In genomic region chrX:13519408-13519783, GRCm38 (mm10) we compare ENCODE assay signal across 14 mouse cellular contexts. TPM values are rescaled to one million over a fixed set of nuclear protein-coding genes. Genes with fewer than 3 reads are reported as not detected.
DNase-seq lines count a peak whose midpoint lies in the region; ATAC-seq and TF ChIP-seq lines count a peak whose summit lies in the region.
"Had no signal": no experiment of that assay in that cellular context is flagged by ENCODE, and none has a peak within 500 bp of the region (broad histone marks: within the 10 kb centered on the region; RNA-seq: fewer than 3 reads in every experiment).

No protein-coding gene starts in this region.

- no peaks in the 10 kb centered on the region for H3K4me1 ChIP-seq in hindbrain, embryonic 15.5 days (replicated peaks)
- no peaks in the 10 kb centered on the region for H3K4me1 ChIP-seq in hindbrain, embryonic 16.5 days (ENCODE audit: control insufficient read depth, insufficient read depth, low read depth, low read length)
- H3K4me1 ChIP-seq in midbrain, postnatal 0 days (ENCODE audit: insufficient read depth, low read length), result no peaks in the 10 kb centered on the region
- H3K4me1 ChIP-seq in midbrain, embryonic 11.5 days (ENCODE audit: control insufficient read depth, insufficient read depth, low read length), result no peaks in the 10 kb centered on the region
- H3K4me1 ChIP-seq: embryonic facial prominence, embryonic 12.5 days; forebrain, embryonic 10.5 days; hindbrain, embryonic 13.5 days; limb, embryonic 13.5 days had no signal

- no peak overlapping the region for H3K4me3 ChIP-seq in hindbrain, embryonic 15.5 days
- no peak overlapping the region for H3K4me3 ChIP-seq in hindbrain, embryonic 16.5 days (ENCODE audit: low read length)
- no peak overlapping the region for H3K4me3 ChIP-seq in midbrain, postnatal 0 days (ENCODE audit: low read depth, low read length)
- H3K4me3 ChIP-seq in midbrain, embryonic 11.5 days (ENCODE audit: low read depth, low read length), result no peak overlapping the region
- H3K4me3 ChIP-seq: embryonic facial prominence, embryonic 12.5 days; forebrain, embryonic 10.5 days; hindbrain, embryonic 13.5 days; limb, embryonic 13.5 days had no signal

- no peaks in the 10 kb centered on the region for H3K36me3 ChIP-seq in hindbrain, embryonic 15.5 days
- no peaks in the 10 kb centered on the region for H3K36me3 ChIP-seq in hindbrain, embryonic 16.5 days (ENCODE audit: control insufficient read depth, insufficient read depth, low read length)
- H3K36me3 ChIP-seq in midbrain, postnatal 0 days (ENCODE audit: insufficient read depth, low read length), result no peaks in the 10 kb centered on the region
- H3K36me3 ChIP-seq in midbrain, embryonic 11.5 days (ENCODE audit: control insufficient read depth, insufficient read depth, low read length), result no peaks in the 10 kb centered on the region; the same call in 1 of the 2 replicates
- H3K36me3 ChIP-seq: embryonic facial prominence, embryonic 12.5 days; hindbrain, embryonic 13.5 days; limb, embryonic 13.5 days had no signal

- no peaks in the 10 kb centered on the region for H3K27me3 ChIP-seq in hindbrain, embryonic 15.5 days
- H3K27me3 ChIP-seq in hindbrain, embryonic 16.5 days (replicated peaks; ENCODE audit: control insufficient read depth, insufficient read depth, low read length), result no peaks in the 10 kb centered on the region
- no peaks in the 10 kb centered on the region; the same call in 1 of the 2 replicates for H3K27me3 ChIP-seq in midbrain, postnatal 0 days (ENCODE audit: insufficient read depth, low read length)
- no peaks in the 10 kb centered on the region; the same call in none of the 2 replicates for H3K27me3 ChIP-seq in midbrain, embryonic 11.5 days (ENCODE audit: control insufficient read depth, insufficient read depth, low read length)

- ATAC-seq in hindbrain, embryonic 15.5 days (ENCODE audit: low FRiP score, low read depth), result no peak
- no peak for ATAC-seq in hindbrain, embryonic 16.5 days
- peak; percentile 12; the same call in 1 of the 2 replicates for ATAC-seq in midbrain, postnatal 0 days (ENCODE audit: low FRiP score)
- no peak for ATAC-seq in midbrain, embryonic 11.5 days (ENCODE audit: low FRiP score)
- no peak for ATAC-seq in monocyte, adult 5-6 weeks (replicated peaks; ENCODE audit: insufficient number of reproducible peaks, low FRiP score, low TSS enrichment, poor library complexity, severe bottlenecking)

- DNase-seq in cerebellum, postnatal 25 days, result peak; percentile 26 to 28
- DNase-seq in cerebellum, adult 11-12 months, result no peak
- DNase-seq in midbrain, postnatal 0 days (ENCODE audit: low spot score), result no peak
- DNase-seq in midbrain, embryonic 11.5 days (ENCODE audit: low spot score, missing footprints), result no peak
- DNase-seq in embryo, embryonic 11 days, result no peak
- DNase-seq: cerebellum, adult 8-10 months; gastrocnemius, postnatal 14 days had no signal

- peak overlapping the region; percentile 53; the same call in 1 of the 2 replicates for H3K27ac ChIP-seq in hindbrain, embryonic 15.5 days (replicated peaks)
- H3K27ac ChIP-seq in hindbrain, embryonic 16.5 days (ENCODE audit: low read depth, low read length), result no peak overlapping the region
- H3K27ac ChIP-seq in midbrain, postnatal 0 days (ENCODE audit: low read depth, low read length), result peak overlapping the region; percentile 57
- H3K27ac ChIP-seq in midbrain, embryonic 11.5 days (ENCODE audit: low read depth, low read length), result no peak overlapping the region
- H3K27ac ChIP-seq: embryonic facial prominence, embryonic 12.5 days; forebrain, embryonic 10.5 days; hindbrain, embryonic 13.5 days; limb, embryonic 13.5 days had no signal

- H3K4me2 ChIP-seq in hindbrain, embryonic 15.5 days, result no peak overlapping the region
- no peak overlapping the region for H3K4me2 ChIP-seq in hindbrain, embryonic 16.5 days (ENCODE audit: low read length)
- no peak overlapping the region for H3K4me2 ChIP-seq in midbrain, postnatal 0 days (ENCODE audit: low read depth, low read length, poor library complexity, severe bottlenecking)
- no peak overlapping the region for H3K4me2 ChIP-seq in midbrain, embryonic 11.5 days
- H3K4me2 ChIP-seq: embryonic facial prominence, embryonic 12.5 days; hindbrain, embryonic 13.5 days; limb, embryonic 13.5 days had no signal

- no peaks in the 10 kb centered on the region for H3K9me3 ChIP-seq in hindbrain, embryonic 15.5 days
- no peaks in the 10 kb centered on the region for H3K9me3 ChIP-seq in hindbrain, embryonic 16.5 days (ENCODE audit: control insufficient read depth, low read length)
- no peaks in the 10 kb centered on the region for H3K9me3 ChIP-seq in midbrain, postnatal 0 days (ENCODE audit: low read length)
- H3K9me3 ChIP-seq in midbrain, embryonic 11.5 days (ENCODE audit: control insufficient read depth, low read length), result no peaks in the 10 kb centered on the region
- H3K9me3 ChIP-seq: embryonic facial prominence, embryonic 12.5 days; forebrain, embryonic 10.5 days; hindbrain, embryonic 13.5 days; limb, embryonic 13.5 days had no signal

- H3K9ac ChIP-seq in hindbrain, embryonic 15.5 days, result no peak overlapping the region
- H3K9ac ChIP-seq in hindbrain, embryonic 16.5 days (ENCODE audit: low read depth, low read length), result no peak overlapping the region
- no peak overlapping the region for H3K9ac ChIP-seq in midbrain, postnatal 0 days (replicated peaks; ENCODE audit: low read length, poor library complexity, severe bottlenecking)
- no peak overlapping the region for H3K9ac ChIP-seq in midbrain, embryonic 11.5 days (ENCODE audit: low read length)
- H3K9ac ChIP-seq: embryonic facial prominence, embryonic 12.5 days; hindbrain, embryonic 13.5 days; limb, embryonic 13.5 days had no signal

- no peak for TF ChIP-seq CTCF in midbrain, postnatal 0 days (IDR thresholded peaks at IDR 0.05)

- WGBS in hindbrain, embryonic 15.5 days, result 77% methylated on average over 5 of the region's 5 CpGs
- 82% methylated on average over 5 of the region's 5 CpGs for WGBS in hindbrain, embryonic 16.5 days
- WGBS in midbrain, postnatal 0 days, result 65% methylated on average over 5 of the region's 5 CpGs
- 93% methylated on average over 5 of the region's 5 CpGs for WGBS in midbrain, embryonic 11.5 days

RNA-seq across cellular contexts. Expression of gene Nyx, which starts 53.5 kb away (rescaled TPM):
- polyA plus RNA-seq in hindbrain, embryonic 15.5 days (2015; fragmentation: Nextera tagmentation; extraction: Ambion mirVana), result 0.31 and 0.35 TPM in 2 replicates
- 0.24 and 0.27 TPM in 2 replicates for polyA plus RNA-seq in hindbrain, embryonic 16.5 days (2015; fragmentation: Nextera tagmentation; extraction: Ambion mirVana)
- 0.33 and 0.71 TPM in 2 replicates for total RNA-seq in midbrain, postnatal 0 days (2014; rRNA removed)
- 0.20 and 0.32 TPM in 2 replicates for polyA plus RNA-seq in midbrain, postnatal 0 days (2015; fragmentation: Nextera tagmentation; extraction: Ambion mirVana)
- polyA plus RNA-seq in midbrain, embryonic 11.5 days (2014; fragmentation: Nextera tagmentation; extraction: Ambion mirVana), result 0.04 and 0.14 TPM in 2 replicates
- total RNA-seq in monocyte, adult 5-6 weeks (2017), result 0.67 to 1.6 TPM (median 0.75 TPM) in 3 replicates

Comparison
In these comparisons a context has a peak if more than half of its experiments do, and no peak if none do; other contexts are left out.
1. DNase-seq: peak in cerebellum, postnatal 25 days (2 of 2); none in cerebellum, adult 11-12 months (single experiment), midbrain, postnatal 0 days (single experiment), midbrain, embryonic 11.5 days (single experiment) and embryo, embryonic 11 days (single experiment).
2. H3K27ac ChIP-seq: peak in hindbrain, embryonic 15.5 days (single experiment) and midbrain, postnatal 0 days (single experiment); none in hindbrain, embryonic 16.5 days (single experiment) and midbrain, embryonic 11.5 days (single experiment).